Mouse (Mus musculus): Measurements from ENCODE around the gene Reps2. TPM values are rescaled to one million over a fixed set of nuclear protein-coding genes. Genes with fewer than 3 reads are reported as not detected.

The Reps2 gene
- polyA plus RNA-seq, 1 experiment from 2014 or later: 0.61 TPM

GRCm38 (mm10) chrX:162527240-162527639 lies 116.2 kb downstream of the Reps2 start:
- no peak overlapping the region for H3K9ac ChIP-seq
- H3K27me3 ChIP-seq: peaks cover 9% of the 10 kb centered on the region
- H3K9me3 ChIP-seq: no peaks in the 10 kb centered on the region
- 35% methylated on average over 2 of the region's 2 CpGs for WGBS
- ATAC-seq (ENCODE audit: borderline replicate concordance, extremely low read depth, low FRiP score, low TSS enrichment): no peak
- no peak overlapping the region for H3K27ac ChIP-seq
- H3K4me3 ChIP-seq: no peak overlapping the region
- H3K4me2 ChIP-seq: no peak overlapping the region
- no peaks in the 10 kb centered on the region for H3K36me3 ChIP-seq
- H3K4me1 ChIP-seq: no peaks in the 10 kb centered on the region

- no peak overlapping the region for H3K9ac ChIP-seq
- ATAC-seq (ENCODE audit: borderline replicate concordance, extremely low read depth, low FRiP score, low TSS enrichment): no peak
Observed at GRCm38 (mm10) chrX:162521831-162522514, 121.5 kb downstream of the Reps2 start.

GRCm38 (mm10) chrX:162521197-162521596 lies 122.3 kb downstream of the Reps2 start:
- Histone ChIP-seq H3K36me3 (no peaks in the 10 kb centered on the region), H3K9me3 (no peaks in the 10 kb centered on the region), H3K9ac (no peak overlapping the region), H3K4me1 (0 out of 2 replicates have a peak, but pooled peaks cover 3% of the 10 kb centered on the region), H3K4me2 (no peak overlapping the region), H3K27me3 (peaks cover 15% of the 10 kb centered on the region), H3K4me3 (no peak overlapping the region), H3K27ac (no peak overlapping the region)
- 40% methylated on average over 4 of the region's 4 CpGs for WGBS
- ATAC-seq (ENCODE audit: borderline replicate concordance, extremely low read depth, low FRiP score, low TSS enrichment): peak; percentile 69; the same call in 1 of the 2 replicates

More at GRCm38 (mm10) chrX:162521831-162522514, 121.5 kb downstream of the Reps2 start:
- peaks cover 15% of the 10 kb centered on the region for H3K27me3 ChIP-seq
- no peak overlapping the region for H3K27ac ChIP-seq
- H3K4me3 ChIP-seq: no peak overlapping the region
- no peaks in the 10 kb centered on the region for H3K9me3 ChIP-seq
- WGBS: 46% methylated on average over 9 of the region's 9 CpGs
- H3K36me3 ChIP-seq: no peaks in the 10 kb centered on the region
- H3K4me2 ChIP-seq: no peak overlapping the region
- H3K4me1 ChIP-seq: 0 out of 2 replicates have a peak, but pooled peaks cover 3% of the 10 kb centered on the region

GRCm38 (mm10) chrX:162520374-162520773 lies 123.1 kb downstream of the Reps2 start:
- H3K36me3 ChIP-seq: no peaks in the 10 kb centered on the region
- H3K27ac ChIP-seq: no peak overlapping the region
- H3K9ac ChIP-seq: no peak overlapping the region
- no peaks in the 10 kb centered on the region for H3K9me3 ChIP-seq
- 0 out of 2 replicates have a peak, but pooled peaks cover 3% of the 10 kb centered on the region for H3K4me1 ChIP-seq
- 68% methylated on average over 2 of the region's 2 CpGs for WGBS
- no peak overlapping the region for H3K4me3 ChIP-seq
- peaks cover 15% of the 10 kb centered on the region for H3K27me3 ChIP-seq
- ATAC-seq (ENCODE audit: borderline replicate concordance, extremely low read depth, low FRiP score, low TSS enrichment): no peak
- H3K4me2 ChIP-seq: no peak overlapping the region

- no peak overlapping the region for H3K27ac ChIP-seq
- no peaks in the 10 kb centered on the region for H3K36me3 ChIP-seq
- H3K9me3 ChIP-seq: no peaks in the 10 kb centered on the region
- H3K4me1 ChIP-seq: no peaks in the 10 kb centered on the region
- WGBS: 47% methylated on average over 2 of the region's 2 CpGs
- H3K9ac ChIP-seq: no peak overlapping the region
- no peaks in the 10 kb centered on the region for H3K27me3 ChIP-seq
- no peak overlapping the region for H3K4me3 ChIP-seq
- no peak overlapping the region for H3K4me2 ChIP-seq
- no peak for ATAC-seq (ENCODE audit: borderline replicate concordance, extremely low read depth, low FRiP score, low TSS enrichment)
Observed at GRCm38 (mm10) chrX:162510426-162510980, 132.9 kb downstream of the Reps2 start.

- ATAC-seq (ENCODE audit: borderline replicate concordance, extremely low read depth, low FRiP score, low TSS enrichment): no peak
- no peak overlapping the region for H3K9ac ChIP-seq
- H3K9me3 ChIP-seq: no peaks in the 10 kb centered on the region
- H3K4me2 ChIP-seq: no peak overlapping the region
- WGBS: 51% methylated on average over 2 of the region's 2 CpGs
- H3K4me1 ChIP-seq: no peaks in the 10 kb centered on the region
- no peak overlapping the region for H3K27ac ChIP-seq
- no peak overlapping the region for H3K4me3 ChIP-seq
- H3K36me3 ChIP-seq: no peaks in the 10 kb centered on the region
- peaks cover 10% of the 10 kb centered on the region; the same call in 1 of the 2 replicates for H3K27me3 ChIP-seq
Observed at GRCm38 (mm10) chrX:162505186-162505585, 138.3 kb downstream of the Reps2 start.

GRCm38 (mm10) chrX:162503436-162503835 lies 140.0 kb downstream of the Reps2 start:
- Histone ChIP-seq H3K27ac (no peak overlapping the region), H3K9ac (no peak overlapping the region), H3K27me3 (peaks cover 10% of the 10 kb centered on the region; the same call in 1 of the 2 replicates), H3K4me1 (no peaks in the 10 kb centered on the region), H3K9me3 (no peaks in the 10 kb centered on the region), H3K4me3 (no peak overlapping the region), H3K36me3 (no peaks in the 10 kb centered on the region), H3K4me2 (no peak overlapping the region)
- ATAC-seq (ENCODE audit: borderline replicate concordance, extremely low read depth, low FRiP score, low TSS enrichment): no peak
- 56% methylated on average over 2 of the region's 2 CpGs for WGBS

- 66% methylated on average over 3 of the region's 3 CpGs for WGBS
- Histone ChIP-seq H3K9ac (no peak overlapping the region), H3K36me3 (no peaks in the 10 kb centered on the region), H3K9me3 (no peaks in the 10 kb centered on the region), H3K27me3 (peaks cover 10% of the 10 kb centered on the region; the same call in 1 of the 2 replicates), H3K27ac (no peak overlapping the region), H3K4me1 (no peaks in the 10 kb centered on the region), H3K4me3 (no peak overlapping the region), H3K4me2 (no peak overlapping the region)
- ATAC-seq (ENCODE audit: borderline replicate concordance, extremely low read depth, low FRiP score, low TSS enrichment): no peak
Observed at GRCm38 (mm10) chrX:162500962-162501361, 142.5 kb downstream of the Reps2 start.

- H3K4me3 ChIP-seq: no peak overlapping the region
- H3K4me2 ChIP-seq: no peak overlapping the region
- no peaks in the 10 kb centered on the region for H3K9me3 ChIP-seq
- H3K4me1 ChIP-seq: no peaks in the 10 kb centered on the region
- no peak overlapping the region for H3K9ac ChIP-seq
- no peak for ATAC-seq (ENCODE audit: borderline replicate concordance, extremely low read depth, low FRiP score, low TSS enrichment)
- peaks cover 7% of the 10 kb centered on the region for H3K27me3 ChIP-seq
- no peaks in the 10 kb centered on the region for H3K36me3 ChIP-seq
- 58% methylated on average over 2 of the region's 2 CpGs for WGBS
- H3K27ac ChIP-seq: no peak overlapping the region
Observed at GRCm38 (mm10) chrX:162496485-162496884, 147.0 kb downstream of the Reps2 start.

GRCm38 (mm10) chrX:162488630-162489029 lies 154.8 kb downstream of the Reps2 start:
- Histone ChIP-seq H3K9me3 (no peaks in the 10 kb centered on the region), H3K4me1 (no peaks in the 10 kb centered on the region), H3K27ac (no peak overlapping the region), H3K27me3 (peaks cover 8% of the 10 kb centered on the region), H3K9ac (no peak overlapping the region), H3K4me3 (no peak overlapping the region), H3K4me2 (no peak overlapping the region), H3K36me3 (no peaks in the 10 kb centered on the region)
- no peak for ATAC-seq (ENCODE audit: borderline replicate concordance, extremely low read depth, low FRiP score, low TSS enrichment)
- 38% methylated on average over 1 of the region's 1 CpGs for WGBS

GRCm38 (mm10) chrX:162487734-162488133 lies 155.7 kb downstream of the Reps2 start:
- ATAC-seq (ENCODE audit: borderline replicate concordance, extremely low read depth, low FRiP score, low TSS enrichment): no peak
- Histone ChIP-seq H3K9ac (no peak overlapping the region), H3K27me3 (peaks cover 8% of the 10 kb centered on the region), H3K9me3 (no peaks in the 10 kb centered on the region), H3K4me2 (no peak overlapping the region), H3K27ac (no peak overlapping the region), H3K4me3 (no peak overlapping the region), H3K36me3 (no peaks in the 10 kb centered on the region), H3K4me1 (no peaks in the 10 kb centered on the region)

- Histone ChIP-seq H3K9me3 (no peaks in the 10 kb centered on the region), H3K27ac (no peak overlapping the region), H3K9ac (no peak overlapping the region), H3K27me3 (peaks cover 9% of the 10 kb centered on the region; the same call in 1 of the 2 replicates), H3K4me2 (no peak overlapping the region), H3K4me3 (no peak overlapping the region), H3K4me1 (no peaks in the 10 kb centered on the region), H3K36me3 (no peaks in the 10 kb centered on the region)
- 64% methylated on average over 3 of the region's 3 CpGs for WGBS
- ATAC-seq (ENCODE audit: borderline replicate concordance, extremely low read depth, low FRiP score, low TSS enrichment): no peak
Observed at GRCm38 (mm10) chrX:162470213-162470612, 173.2 kb downstream of the Reps2 start.
